Mouse (Mus musculus) bone marrow, adult 2 months (tissue): ENCODE data around the gene Det1. TPM values are rescaled to one million over a fixed set of nuclear protein-coding genes. Genes with fewer than 3 reads are reported as not detected.

Source experiments
- H3K27ac ChIP-seq: fragments of 200-500 bp; 2 replicates; pipeline ENCODE4 v1.5.1; 2012; ENCODE audit warnings: low read depth, mild to moderate bottlenecking, control low read depth, inconsistent platforms, low read length; ENCODE audit not compliant: control insufficient read depth, poor library complexity, insufficient read depth
- H3K4me1 ChIP-seq: fragments of 200-500 bp; 2 replicates; pipeline ENCODE4 v1.6.1; 2011; ENCODE audit warnings: low read length; ENCODE audit not compliant: control insufficient read depth, insufficient read depth
- H3K4me3 ChIP-seq: fragments of 200-500 bp; replicated peaks from 2 replicates; pipeline ENCODE3; 2011; ENCODE audit warnings: mild to moderate bottlenecking, low read depth, low read length, control low read depth; ENCODE audit not compliant: control insufficient read depth
- CTCF ChIP-seq: fragments of 200-500 bp; IDR thresholded peaks from 2 replicates; pipeline ENCODE4 v1.5.1; 2011; ENCODE audit warnings: low read length, control low read depth; ENCODE audit not compliant: control insufficient read depth, insufficient read depth
- POLR2A ChIP-seq: fragments of 200-500 bp; IDR thresholded peaks from 2 replicates; pipeline ENCODE4 v1.6.1; 2011; ENCODE audit warnings: low read depth, mild to moderate bottlenecking, control low read depth, low read length, borderline replicate concordance; ENCODE audit not compliant: control insufficient read depth
- WGBS: fragments of 180-500 bp; shearing (Covaris S2); methylation state at CpG from one replicate; pipeline ENCODE4 v1.1.7; 2018; 5-methylcytosine and 5-hydroxymethylcytosine counted together
- polyA plus RNA-seq: library from polyadenylated mRNA; stranded (reverse); fragments of >200 nt; gene quantifications from 2 replicates; pipeline ENCODE4 v1.2.4, GENCODE M21; 2011; ENCODE audit warnings: low replicate concordance; ENCODE audit not compliant: missing spikeins, insufficient read depth, insufficient read length

Gene Det1
- polyA plus RNA-seq, 1 experiment, result 5.2 TPM

GRCm38 (mm10) chr7:78865212-78865949 lies 18.3 kb upstream of the Det1 start:
- H3K27ac ChIP-seq, result no peak overlapping the region; the same call in 1 of the 2 replicates
- 60% methylated on average over 12 of the region's 12 CpGs for WGBS
- no peak for TF ChIP-seq CTCF
- TF ChIP-seq POLR2A, result no peak
- peaks cover 1% of the 10 kb centered on the region; the same call in 1 of the 2 replicates for H3K4me1 ChIP-seq
- no peak overlapping the region for H3K4me3 ChIP-seq

GRCm38 (mm10) chr7:78864446-78864802 lies 17.4 kb upstream of the Det1 start:
- WGBS, result 8% methylated on average over 4 of the region's 4 CpGs
- TF ChIP-seq POLR2A (no peak), CTCF (no peak)
- H3K4me3 ChIP-seq, result no peak overlapping the region
- peaks cover 1% of the 10 kb centered on the region; the same call in 1 of the 2 replicates for H3K4me1 ChIP-seq
- no peak overlapping the region for H3K27ac ChIP-seq

- WGBS, result 67% methylated on average over 7 of the region's 7 CpGs
- no peak for TF ChIP-seq CTCF
- TF ChIP-seq POLR2A, result no peak
- peaks cover 1% of the 10 kb centered on the region; the same call in 1 of the 2 replicates for H3K4me1 ChIP-seq
- no peak overlapping the region for H3K27ac ChIP-seq
- H3K4me3 ChIP-seq, result no peak overlapping the region
These were observed 16.9 kb upstream of the Det1 start for GRCm38 (mm10) chr7:78863796-78864445.

GRCm38 (mm10) chr7:78855044-78855655 lies 8.1 kb upstream of the Det1 start:
- Histone ChIP-seq H3K4me1 (no peaks in the 10 kb centered on the region), H3K27ac (no peak overlapping the region), H3K4me3 (no peak overlapping the region)
- no peak for TF ChIP-seq POLR2A
- TF ChIP-seq CTCF, result no peak
- WGBS, result 73% methylated on average over 5 of the region's 5 CpGs

- Histone ChIP-seq H3K4me1 (no peaks in the 10 kb centered on the region), H3K27ac (no peak overlapping the region), H3K4me3 (no peak overlapping the region)
- TF ChIP-seq CTCF, result no peak
- no peak for TF ChIP-seq POLR2A
- WGBS, result 41% methylated on average over 4 of the region's 4 CpGs
These were observed 7.0 kb upstream of the Det1 start for GRCm38 (mm10) chr7:78854051-78854450.

GRCm38 (mm10) chr7:78846066-78846716 lies 872 bp downstream of the Det1 start:
- H3K4me1 ChIP-seq, result no peaks in the 10 kb centered on the region; the same call in 1 of the 2 replicates
- WGBS, result 7% methylated on average over 12 of the region's 12 CpGs

GRCm38 (mm10) chr7:78841601-78842000 lies 5.5 kb downstream of the Det1 start:
- no peak for TF ChIP-seq POLR2A
- TF ChIP-seq CTCF, result no peak
- Histone ChIP-seq H3K4me3 (no peak overlapping the region), H3K27ac (no peak overlapping the region), H3K4me1 (no peaks in the 10 kb centered on the region; the same call in 1 of the 2 replicates)
- 67% methylated on average over 5 of the region's 5 CpGs for WGBS

More at GRCm38 (mm10) chr7:78846066-78846716, 872 bp downstream of the Det1 start:
- peak overlapping the region; percentile 100 for H3K4me3 ChIP-seq
- H3K27ac ChIP-seq, result peak overlapping the region; percentile 87
- TF ChIP-seq CTCF (no peak), POLR2A (no peak)

- no peak overlapping the region for H3K27ac ChIP-seq
- H3K4me1 ChIP-seq, result peaks cover 2% of the 10 kb centered on the region; the same call in 1 of the 2 replicates
- H3K4me3 ChIP-seq, result no peak overlapping the region
- TF ChIP-seq CTCF (no peak), POLR2A (no peak)
- 11% methylated on average over 4 of the region's 4 CpGs for WGBS
These were observed 9.8 kb downstream of the Det1 start for GRCm38 (mm10) chr7:78837250-78837649.
